Mouse (Mus musculus) inflammation-experienced regulatory T-cells, adult 6 months (primary cell): Measurements from ENCODE around the gene Olfr1354. TPM values are rescaled to one million over a fixed set of nuclear protein-coding genes. Genes with fewer than 3 reads are reported as not detected.
"Not testable (repeated sequence)": the region's sequence is repeated elsewhere in the genome, so short reads cannot be mapped to it uniquely, and the experiment has no call there.

Experiments
- ATAC-seq: one replicate; pipeline ENCODE4 v1.8.0; 2017
- polyA plus RNA-seq, 3 experiments: library from polyadenylated mRNA; unstranded; fragments of 100-300 nt; shearing (Covaris generic); gene quantifications; one replicate each; pipeline ENCODE4 v1.2.1; 2017

The Olfr1354 gene
- not detected for polyA plus RNA-seq

GRCm38 (mm10) chr10:78912871-78913270, at the start of gene Olfr1354:
Gene Olfr1354 (plus strand): TSS chr10:78913171.
- ATAC-seq = not testable (repeated sequence)

- ATAC-seq = no peak
These were observed 37.7 kb upstream of the Olfr1354 start, which contains the start of gene Olfr1355 for GRCm38 (mm10) chr10:78875240-78875639. Gene Olfr1355 (plus strand): TSS chr10:78875540.

GRCm38 (mm10) chr10:78950336-78950735, 37.4 kb downstream of the Olfr1354 start, which contains the start of gene Olfr8:
Gene Olfr8 (plus strand): TSS chr10:78950636.
- ATAC-seq = not testable (repeated sequence)

GRCm38 (mm10) chr10:78963009-78963408, 50.0 kb downstream of the Olfr1354 start, which contains the start of gene Olfr1353:
Gene Olfr1353 (plus strand): TSS chr10:78963309.
- not testable (repeated sequence) for ATAC-seq

Other genes with a start within 250 kb of the Olfr1354 start
- gene Casp14, start 194.9 kb upstream of the Olfr1354 start, polyA plus RNA-seq = not detected
- gene Ccdc105, start 160.1 kb upstream of the Olfr1354 start, polyA plus RNA-seq = not detected
- not detected for gene Slc1a6, start 132.7 kb upstream of the Olfr1354 start, polyA plus RNA-seq
- gene Olfr1356, start 61.0 kb upstream of the Olfr1354 start, polyA plus RNA-seq = not detected
- not detected for gene Olfr1355, start 37.6 kb upstream of the Olfr1354 start, polyA plus RNA-seq
- gene Olfr8, start 37.5 kb downstream of the Olfr1354 start, polyA plus RNA-seq = not detected
- gene Olfr1353, start 50.1 kb downstream of the Olfr1354 start, polyA plus RNA-seq = not detected
- gene Olfr1352, start 67.9 kb downstream of the Olfr1354 start, polyA plus RNA-seq = not detected
- not detected for gene Olfr1351, start 99.3 kb downstream of the Olfr1354 start, polyA plus RNA-seq
- not detected for gene Olfr57, start 115.6 kb downstream of the Olfr1354 start, polyA plus RNA-seq
- 10 to 100 TPM; 16.2 to 26.8 (median 18.4) TPM for gene 2610008E11Rik, start 184.4 kb downstream of the Olfr1354 start, polyA plus RNA-seq
- gene Vmn2r80, start 235.6 kb downstream of the Olfr1354 start, polyA plus RNA-seq = not detected